Mouse (Mus musculus) retina, postnatal 1 day (tissue): ENCODE results near the gene Gdf3.
"Not testable (repeated sequence)": the region's sequence is repeated elsewhere in the genome, so short reads cannot be mapped to it uniquely, and the experiment has no call there.

Experiments used
- DNase-seq: peaks from one replicate; pipeline ENCODE4 v3.0.0-alpha.2; 2012

The Gdf3 gene

DNA sequence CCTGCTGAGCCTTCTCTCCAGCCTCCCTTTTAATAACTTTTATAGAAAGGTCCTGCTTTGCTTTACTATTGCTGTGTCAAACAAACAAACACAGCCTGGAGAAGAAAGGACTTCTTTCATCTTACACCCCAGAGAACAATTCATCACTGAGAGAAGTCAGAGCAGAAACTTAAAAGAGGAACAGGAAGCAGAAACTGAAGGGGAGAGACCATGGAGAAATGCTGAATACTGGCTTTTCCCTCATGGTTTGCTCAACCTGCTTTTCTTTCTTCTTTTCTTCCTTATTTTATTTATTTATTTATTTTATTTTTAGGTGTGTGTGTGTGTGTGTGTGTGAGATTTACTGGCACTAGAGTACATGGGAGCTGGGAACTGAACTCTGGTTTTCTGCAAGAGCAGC is 5.6 kb downstream of the Gdf3 start:
- no peak for DNase-seq

- DNase-seq = no peak
Measured at GRCm38 (mm10) chr6:122602992-122603322, 6.9 kb downstream of the Gdf3 start.

DNA sequence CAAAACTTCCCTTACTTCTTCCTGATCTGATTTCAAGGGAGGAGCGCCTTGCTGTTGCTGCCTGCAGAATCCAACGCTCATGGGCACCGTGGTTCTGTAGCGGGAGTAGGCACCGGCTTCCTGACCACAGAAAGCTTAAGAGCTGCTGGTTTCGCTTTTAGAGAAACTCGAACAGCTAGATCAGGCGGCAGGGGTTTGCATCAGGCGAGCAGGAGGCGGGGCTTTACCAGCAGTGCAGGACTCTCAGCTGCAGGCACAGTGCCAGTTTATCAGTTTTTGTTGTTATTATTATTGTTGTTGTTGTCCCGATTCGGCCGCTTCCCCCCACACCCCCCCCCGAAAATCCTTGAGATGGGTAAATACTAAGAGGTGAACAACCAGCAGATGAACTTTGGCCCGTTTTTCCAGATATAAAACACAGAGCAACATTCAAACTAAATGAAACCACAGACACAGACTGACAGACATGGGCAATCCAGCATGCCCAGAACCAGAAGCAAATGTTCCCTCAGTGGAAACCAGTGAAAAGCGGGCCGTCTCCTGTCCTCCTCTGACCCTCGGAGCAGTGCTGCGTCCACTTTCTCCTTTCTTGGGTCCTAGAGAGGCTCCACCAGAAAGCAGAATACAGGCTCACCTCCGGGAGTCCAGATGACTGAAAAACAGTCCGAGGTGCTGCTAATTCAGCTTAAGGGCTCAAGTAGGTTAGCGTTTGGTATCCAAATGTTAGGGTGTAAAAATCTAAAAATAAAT is 7.5 kb downstream of the Gdf3 start, which contains the start of gene Apobec1:
Gene Apobec1 (minus strand): TSS at position 203 of the 750 bp plus-strand sequence.
- DNase-seq = peak; percentile 77

- no peak for DNase-seq
Measured at GRCm38 (mm10) chr6:122601615-122602014, 8.3 kb downstream of the Gdf3 start.

DNA sequence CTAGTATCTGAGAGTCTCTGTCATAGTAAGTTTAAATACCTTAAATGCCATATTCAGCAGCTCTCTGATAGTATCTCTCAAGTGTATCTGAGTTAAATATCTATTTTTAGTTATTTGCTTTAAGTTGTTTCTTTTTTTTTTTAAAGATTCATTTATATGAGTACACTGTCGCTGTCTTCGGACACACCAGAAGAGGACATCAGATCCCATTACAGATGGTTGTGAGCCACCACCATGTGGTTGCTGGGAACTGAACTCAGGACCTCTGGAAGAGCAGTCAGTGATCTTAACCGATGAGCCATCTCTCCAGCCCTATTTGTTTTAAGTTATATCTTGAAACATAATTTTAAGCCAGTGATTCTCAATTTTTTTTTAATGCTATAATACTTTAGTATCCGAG is 8.9 kb downstream of the Gdf3 start:
- DNase-seq = no peak

DNA sequence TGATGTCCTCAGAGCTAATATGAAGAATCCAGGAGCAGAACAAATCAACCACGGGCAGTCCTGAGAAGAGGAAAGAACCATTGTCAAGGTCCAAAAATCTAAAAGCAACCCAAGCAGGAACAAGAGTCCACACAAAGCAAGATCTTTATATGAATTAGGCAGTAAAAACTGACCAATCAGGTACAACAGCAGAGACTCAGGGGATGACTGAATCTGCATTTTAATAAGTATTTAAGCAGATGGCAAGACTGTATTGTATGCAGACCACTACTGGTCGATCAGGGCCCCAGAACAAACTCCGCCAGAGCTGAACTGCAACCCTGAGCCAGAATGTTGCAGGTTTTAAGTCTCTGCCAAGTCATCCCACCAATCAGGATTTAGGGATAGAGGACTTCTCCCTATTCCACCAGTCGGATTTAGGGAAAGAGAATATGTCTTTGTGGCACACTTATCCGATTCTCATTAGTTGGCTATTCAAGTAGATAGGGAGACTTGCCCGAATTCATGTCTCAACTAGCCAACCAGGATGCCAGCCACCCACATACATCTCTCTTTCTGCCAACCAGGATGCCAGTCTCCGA is 9.7 kb downstream of the Gdf3 start:
- DNase-seq = no peak

GRCm38 (mm10) chr6:122599054-122599737 is 10.7 kb downstream of the Gdf3 start:
- DNase-seq = no peak

DNA sequence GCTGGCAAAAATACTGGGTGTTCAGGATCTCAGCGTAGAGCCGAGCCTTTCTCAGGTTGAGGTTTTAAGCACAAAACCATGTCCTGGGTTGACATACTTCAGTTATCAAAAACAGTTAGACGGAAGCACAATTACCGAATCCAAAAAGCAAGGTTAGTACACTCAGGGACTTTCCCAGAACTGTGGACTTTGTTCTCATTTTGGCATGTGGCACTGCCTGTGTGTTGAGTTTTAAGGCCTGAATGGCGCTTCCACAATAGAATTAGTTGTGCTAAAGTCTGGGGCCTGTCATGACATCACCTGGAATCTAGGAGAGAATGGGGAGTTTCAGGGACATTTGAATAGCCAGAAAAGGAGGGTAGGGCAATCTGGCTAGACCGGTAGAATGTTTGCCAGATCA is 11.5 kb downstream of the Gdf3 start:
- no peak for DNase-seq

DNA sequence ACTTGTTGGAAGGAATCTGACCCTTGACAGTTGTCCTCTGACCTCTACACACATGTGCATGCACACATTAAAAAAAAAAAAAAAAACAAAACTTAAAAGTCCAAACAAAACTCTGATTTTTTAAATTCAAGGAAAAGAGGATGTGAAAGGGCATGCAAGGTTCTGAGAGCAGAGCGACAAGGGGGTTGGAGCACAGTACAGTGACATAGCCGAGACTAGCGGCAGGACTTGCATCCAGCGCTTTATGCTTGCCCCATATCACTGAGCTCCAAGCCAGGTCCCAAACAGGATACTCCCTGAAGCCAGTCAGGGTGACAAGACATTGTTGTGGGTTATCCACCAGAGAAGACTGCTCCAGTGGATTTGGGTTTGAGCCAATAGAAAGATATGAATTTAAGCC is 11.9 kb downstream of the Gdf3 start:
- DNase-seq = no peak

- DNase-seq = no peak
Measured at GRCm38 (mm10) chr6:122596608-122597007, 13.3 kb downstream of the Gdf3 start.

DNA sequence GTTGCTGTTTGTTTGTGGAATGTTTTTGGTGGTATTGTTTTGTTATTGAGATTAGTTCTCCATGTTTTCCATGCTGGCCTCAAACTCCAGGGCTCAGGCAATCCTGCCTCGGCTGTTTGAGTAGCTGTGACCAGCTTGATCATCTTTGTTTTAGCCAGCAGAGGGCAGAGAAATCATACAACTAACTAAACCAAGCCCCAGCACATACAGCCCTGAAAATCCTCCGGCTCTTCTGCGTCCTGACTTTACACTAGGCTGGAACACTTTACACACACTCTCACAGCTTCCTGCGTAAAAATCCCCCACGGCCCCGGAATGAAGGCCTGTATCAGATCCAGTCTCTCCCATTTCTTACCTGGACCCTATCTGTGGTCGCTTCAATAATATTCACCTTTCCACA is 14.2 kb downstream of the Gdf3 start:
- DNase-seq = peak; percentile 39

- no peak for DNase-seq
Measured at GRCm38 (mm10) chr6:122592905-122593304, 17.0 kb downstream of the Gdf3 start.

DNA sequence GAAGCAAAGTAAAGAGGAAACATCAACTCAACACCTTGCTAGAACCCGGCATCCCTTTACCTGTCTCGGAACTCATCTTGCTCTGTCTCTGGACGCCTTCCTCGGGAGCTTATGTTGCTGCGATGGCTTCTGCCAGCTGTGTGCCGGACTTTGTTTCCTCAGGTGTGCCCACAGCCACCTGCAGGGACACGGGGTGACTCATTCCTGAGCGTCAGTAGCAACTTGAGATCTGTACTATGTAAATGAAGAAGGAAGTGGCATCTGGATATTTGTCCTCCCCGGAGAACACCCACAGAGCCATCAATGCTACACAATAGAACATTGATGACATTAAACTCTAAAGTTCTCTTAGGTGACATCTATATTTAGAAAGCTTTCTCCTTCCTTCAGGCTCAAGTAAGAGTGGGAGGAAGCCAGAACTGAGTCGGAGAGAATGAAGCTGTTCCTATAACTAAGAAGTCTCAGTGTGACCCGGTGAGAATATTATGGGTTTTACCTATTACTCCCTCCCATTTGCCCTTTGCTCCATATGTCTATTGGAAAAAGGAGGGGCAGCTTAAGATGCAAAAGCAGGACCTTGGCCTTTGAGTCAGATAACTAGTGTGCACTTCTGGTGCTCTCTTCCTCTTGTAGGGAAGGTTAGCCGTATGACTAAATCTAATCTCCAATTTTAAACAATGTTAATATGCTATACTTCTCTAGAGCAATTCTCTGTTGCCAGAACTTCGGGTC is 18.7 kb downstream of the Gdf3 start:
- no peak for DNase-seq

GRCm38 (mm10) chr6:122579086-122579485 is 30.8 kb downstream of the Gdf3 start:
- no peak for DNase-seq

DNA sequence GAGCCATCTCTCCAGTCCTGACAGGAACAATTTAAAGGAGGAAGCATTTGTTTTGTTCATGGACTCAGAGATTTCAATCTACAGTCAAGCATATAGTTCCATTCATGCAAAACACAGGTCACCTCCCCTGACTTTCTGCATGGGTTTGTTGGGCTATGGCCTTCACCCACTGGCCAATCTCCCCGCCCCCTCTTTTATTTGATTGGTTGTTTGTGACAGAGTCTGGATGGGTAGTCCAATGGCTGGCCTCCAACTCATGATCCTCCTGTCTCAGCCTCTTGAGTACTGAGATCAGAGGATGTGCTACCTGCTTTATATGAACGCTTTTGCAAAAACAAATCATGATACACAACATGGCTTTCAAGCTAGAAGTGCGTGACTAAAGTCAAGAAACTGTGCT is 32.9 kb downstream of the Gdf3 start:
- no peak for DNase-seq

DNA sequence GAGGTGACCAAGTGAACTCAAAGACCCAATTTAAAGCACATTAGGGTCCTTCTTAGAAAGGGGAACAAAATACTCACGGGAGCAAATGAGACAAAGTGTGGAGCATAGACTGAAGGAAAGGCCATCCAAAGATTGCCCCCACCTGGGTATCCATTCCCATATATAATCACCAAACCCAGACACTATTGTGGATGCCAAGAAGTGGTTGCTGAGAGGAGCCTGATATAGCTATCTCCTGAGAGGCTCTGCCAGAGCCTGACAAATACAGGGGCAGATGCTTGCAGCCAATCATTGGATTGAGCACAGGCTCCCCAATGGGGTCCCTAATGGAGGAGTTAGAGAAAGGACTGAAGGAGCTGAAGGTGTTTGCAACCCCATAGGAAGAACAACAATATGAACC is 34.9 kb downstream of the Gdf3 start:
- DNase-seq = not testable (repeated sequence)

DNA sequence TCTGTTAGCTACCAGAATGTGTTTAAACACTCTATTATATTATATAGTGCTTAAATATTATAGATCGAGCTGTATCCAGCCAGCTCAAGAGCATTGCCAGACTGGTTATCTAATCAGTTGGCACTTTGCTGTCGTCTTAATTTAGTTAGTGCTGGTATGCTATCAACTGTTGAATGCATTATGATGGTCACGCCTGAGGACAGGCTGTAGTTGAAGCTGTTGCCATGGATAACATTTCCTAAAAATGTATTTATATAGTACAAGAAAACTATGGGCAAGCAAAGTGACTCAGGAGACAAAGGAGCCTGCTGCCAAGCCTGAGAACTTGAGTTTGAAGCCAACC is 38.3 kb downstream of the Gdf3 start:
- no peak for DNase-seq

GRCm38 (mm10) chr6:122570695-122571616 is 38.9 kb downstream of the Gdf3 start:
- DNase-seq = no peak

DNA sequence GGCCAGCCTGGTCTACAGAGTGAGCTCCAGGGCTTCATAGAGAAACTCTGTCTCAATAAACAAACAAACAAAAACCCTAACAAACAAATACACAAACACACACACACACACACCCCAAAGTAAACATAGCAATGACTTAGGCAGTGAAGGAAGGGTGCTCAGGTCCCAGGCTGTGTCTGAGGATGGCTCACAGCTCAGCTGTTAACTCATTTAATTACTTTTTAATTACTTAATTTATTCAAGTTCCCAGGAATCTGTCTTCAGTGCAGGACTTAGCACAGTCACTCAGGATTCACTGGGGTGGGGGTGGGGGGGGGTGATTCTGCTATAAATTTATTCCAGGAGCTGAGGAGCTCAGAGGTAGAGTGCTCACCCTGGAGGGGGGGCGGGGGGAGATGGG is 40.1 kb downstream of the Gdf3 start:
- no peak for DNase-seq

- DNase-seq = no peak
Measured at GRCm38 (mm10) chr6:122569113-122569512, 40.8 kb downstream of the Gdf3 start.

- DNase-seq = no peak
Measured at GRCm38 (mm10) chr6:122565070-122565784, 44.7 kb downstream of the Gdf3 start.

DNA sequence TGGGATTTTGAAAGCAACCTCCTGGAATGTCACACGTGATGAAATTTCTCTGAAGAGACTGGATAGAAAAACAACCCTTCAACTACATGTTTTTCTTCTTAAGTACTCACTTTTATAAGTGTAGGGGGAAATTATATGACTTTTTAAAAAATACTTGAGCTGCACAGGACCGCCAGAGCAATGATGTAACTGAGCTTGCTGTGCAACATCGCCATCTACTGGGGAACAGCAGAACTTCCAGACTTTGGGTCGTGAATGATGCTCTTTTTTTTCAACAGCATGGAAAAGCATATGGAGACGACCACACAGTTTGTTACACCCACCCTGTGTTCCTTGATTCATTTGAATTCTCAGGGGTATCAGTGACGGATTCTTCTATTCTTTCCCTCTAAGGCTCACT is 47.4 kb downstream of the Gdf3 start:
- DNase-seq = peak; percentile 84
